Mouse (Mus musculus): Measurements from ENCODE around the gene Grap2. TPM values are rescaled to one million over a fixed set of nuclear protein-coding genes. Genes with fewer than 3 reads are reported as not detected.
A peak's percentile ranks its signal among the peaks of the same experiment; 100 is the strongest.

The Grap2 gene
- polyA plus RNA-seq, 1 experiment from 2014 or later, result 0.97 TPM

- WGBS, result 64% methylated on average over 2 of the region's 2 CpGs
- ATAC-seq (ENCODE audit: low read depth), result no peak
- Histone ChIP-seq H3K4me2 (ENCODE audit: low read depth, low read length) (0 out of 2 replicates have a peak overlapping the region, but pooled peaks have one; percentile 84), H3K27me3 (replicated peaks; ENCODE audit: control insufficient read depth, insufficient read depth, low read length) (peaks cover 32% of the 10 kb centered on the region), H3K27ac (replicated peaks; ENCODE audit: low read depth, low read length) (no peak overlapping the region), H3K9ac (ENCODE audit: low read depth, low read length) (no peak overlapping the region), H3K9me3 (ENCODE audit: control insufficient read depth, low read length) (no peaks in the 10 kb centered on the region), H3K4me3 (ENCODE audit: low read depth, low read length) (no peak overlapping the region), H3K36me3 (ENCODE audit: control insufficient read depth, insufficient read depth, low read length) (no peaks in the 10 kb centered on the region), H3K4me1 (ENCODE audit: control insufficient read depth, insufficient read depth, low read length) (0 out of 2 replicates have a peak, but pooled peaks cover 5% of the 10 kb centered on the region)
- no peak for DNase-seq (ENCODE audit: low spot score)
Measured at GRCm38 (mm10) chr15:80672810-80673209, 100.4 kb downstream of the Grap2 start.

DNA sequence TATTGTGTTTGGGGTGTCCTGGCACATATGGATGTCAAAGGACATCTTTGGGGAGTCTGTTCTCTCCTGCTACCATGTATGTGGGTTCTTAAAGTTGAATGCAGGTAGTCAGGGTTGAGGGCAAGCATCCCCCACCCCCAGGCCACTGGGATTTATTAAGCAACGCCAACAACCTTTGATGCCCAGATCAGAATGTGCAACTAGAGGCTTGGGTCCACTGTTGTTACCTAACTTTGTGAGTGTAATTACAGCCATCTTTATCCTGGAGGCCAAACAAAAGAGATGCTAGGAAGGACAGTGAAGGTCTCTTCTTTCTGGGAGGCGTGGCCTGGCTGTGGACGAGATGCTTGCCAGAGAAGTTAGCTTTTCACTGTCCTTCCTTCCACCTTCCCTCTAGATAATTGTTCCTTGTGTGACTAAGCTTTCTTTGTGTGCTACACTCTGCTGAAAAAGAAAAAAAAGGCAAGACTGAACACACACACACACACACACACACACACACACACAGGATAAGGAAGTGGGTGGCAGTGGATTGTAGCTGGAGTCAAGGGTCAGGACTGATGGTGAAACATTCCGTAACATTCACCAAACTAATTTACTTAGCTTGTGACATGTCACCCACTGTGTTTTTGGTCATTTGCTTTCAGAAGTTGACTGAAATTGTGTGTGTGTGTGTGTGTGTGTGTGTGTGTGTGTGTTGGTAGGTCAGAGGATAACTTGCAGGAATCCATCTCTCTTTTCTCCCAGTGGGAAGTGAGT is 101.1 kb downstream of the Grap2 start:
- ATAC-seq (ENCODE audit: low read depth) (no peak), DNase-seq (ENCODE audit: low spot score) (no peak)
- Histone ChIP-seq H3K4me1 (ENCODE audit: control insufficient read depth, insufficient read depth, low read length) (peaks cover 5% of the 10 kb centered on the region; the same call in 1 of the 2 replicates), H3K27me3 (replicated peaks; ENCODE audit: control insufficient read depth, insufficient read depth, low read length) (peaks cover 32% of the 10 kb centered on the region), H3K9ac (ENCODE audit: low read depth, low read length) (no peak overlapping the region), H3K27ac (replicated peaks; ENCODE audit: low read depth, low read length) (no peak overlapping the region), H3K4me2 (ENCODE audit: low read depth, low read length) (no peak overlapping the region; the same call in 1 of the 2 replicates), H3K4me3 (ENCODE audit: low read depth, low read length) (no peak overlapping the region), H3K36me3 (ENCODE audit: control insufficient read depth, insufficient read depth, low read length) (no peaks in the 10 kb centered on the region), H3K9me3 (ENCODE audit: control insufficient read depth, low read length) (no peaks in the 10 kb centered on the region)
- 58% methylated on average over 4 of the region's 4 CpGs for WGBS

DNA sequence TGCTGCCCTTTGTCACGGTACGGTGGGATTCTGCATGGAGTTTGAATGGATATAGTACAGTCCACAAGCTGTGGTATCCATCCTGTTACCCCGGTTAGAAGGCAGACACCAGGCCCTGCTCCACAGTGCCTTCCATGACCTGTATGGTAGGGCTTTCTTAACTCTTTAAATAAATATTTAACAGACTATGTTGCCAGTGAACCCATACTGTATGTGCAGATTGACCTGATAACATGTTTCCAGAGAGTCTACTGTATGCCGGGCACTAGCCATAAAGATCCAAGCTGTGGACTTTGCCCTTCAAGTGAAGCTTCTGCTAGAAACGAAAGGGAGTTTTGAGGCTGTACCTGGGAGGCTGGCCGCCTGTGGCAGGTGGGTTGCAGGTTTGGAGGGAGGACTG is 102.3 kb downstream of the Grap2 start:
- Histone ChIP-seq H3K4me1 (ENCODE audit: control insufficient read depth, insufficient read depth, low read length) (peaks cover 13% of the 10 kb centered on the region), H3K36me3 (ENCODE audit: control insufficient read depth, insufficient read depth, low read length) (no peaks in the 10 kb centered on the region), H3K27ac (replicated peaks; ENCODE audit: low read depth, low read length) (no peak overlapping the region), H3K4me3 (ENCODE audit: low read depth, low read length) (no peak overlapping the region), H3K27me3 (replicated peaks; ENCODE audit: control insufficient read depth, insufficient read depth, low read length) (peaks cover 30% of the 10 kb centered on the region), H3K9me3 (ENCODE audit: control insufficient read depth, low read length) (no peaks in the 10 kb centered on the region), H3K9ac (ENCODE audit: low read depth, low read length) (no peak overlapping the region), H3K4me2 (ENCODE audit: low read depth, low read length) (no peak overlapping the region)
- WGBS, result 78% methylated on average over 6 of the region's 6 CpGs
- ATAC-seq (ENCODE audit: low read depth), result no peak
- DNase-seq (ENCODE audit: low spot score), result no peak

- Histone ChIP-seq H3K27ac (replicated peaks; ENCODE audit: low read depth, low read length) (0 out of 2 replicates have a peak overlapping the region, but pooled peaks have one; percentile 28), H3K9ac (ENCODE audit: low read depth, low read length) (no peak overlapping the region), H3K27me3 (replicated peaks; ENCODE audit: control insufficient read depth, insufficient read depth, low read length) (no peaks in the 10 kb centered on the region), H3K4me3 (ENCODE audit: low read depth, low read length) (no peak overlapping the region), H3K9me3 (ENCODE audit: control insufficient read depth, low read length) (no peaks in the 10 kb centered on the region), H3K36me3 (ENCODE audit: control insufficient read depth, insufficient read depth, low read length) (no peaks in the 10 kb centered on the region), H3K4me2 (ENCODE audit: low read depth, low read length) (no peak overlapping the region), H3K4me1 (ENCODE audit: control insufficient read depth, insufficient read depth, low read length) (peaks cover 11% of the 10 kb centered on the region)
- 45% methylated on average over 8 of the region's 8 CpGs for WGBS
- peak; percentile 44; the same call in 1 of the 2 replicates for ATAC-seq (ENCODE audit: low read depth)
- DNase-seq (ENCODE audit: low spot score), result peak; percentile 82
Measured at GRCm38 (mm10) chr15:80679515-80680215, 107.3 kb downstream of the Grap2 start.

DNA sequence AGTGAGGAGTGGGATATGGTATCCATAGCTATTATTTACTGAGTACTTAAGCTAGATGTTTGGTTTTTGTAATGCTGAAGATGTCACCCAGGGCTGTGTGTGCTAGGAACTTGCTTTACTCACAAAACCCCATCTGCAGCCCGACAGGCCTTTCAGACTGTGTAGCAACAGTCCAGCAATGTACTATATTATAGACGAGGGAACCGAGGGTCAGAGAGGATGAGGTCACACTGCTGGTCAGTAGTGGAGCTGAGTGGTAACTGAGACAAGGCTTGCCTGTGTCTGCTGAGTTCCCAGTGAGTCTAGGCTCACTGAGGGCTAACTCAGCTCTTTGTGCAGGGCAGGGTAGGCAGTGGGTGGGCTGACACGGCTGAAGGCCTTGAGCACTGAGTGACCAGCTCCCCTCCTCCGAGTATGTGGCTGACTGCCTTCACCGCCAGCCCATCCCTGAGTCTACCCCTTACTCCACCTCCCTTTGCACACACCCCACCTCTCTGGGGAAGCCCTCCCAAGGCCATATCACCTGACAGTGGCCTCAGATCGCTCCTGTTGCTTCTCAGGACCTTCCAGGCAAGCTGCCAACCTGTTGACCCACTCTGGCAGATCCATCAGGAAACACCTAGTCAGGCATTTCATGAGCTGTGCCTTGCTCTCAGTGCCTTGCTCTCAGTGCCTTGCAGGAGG is 108.1 kb downstream of the Grap2 start:
- Histone ChIP-seq H3K9ac (ENCODE audit: low read depth, low read length) (no peak overlapping the region), H3K27me3 (replicated peaks; ENCODE audit: control insufficient read depth, insufficient read depth, low read length) (no peaks in the 10 kb centered on the region), H3K4me3 (ENCODE audit: low read depth, low read length) (no peak overlapping the region), H3K4me1 (ENCODE audit: control insufficient read depth, insufficient read depth, low read length) (peaks cover 11% of the 10 kb centered on the region), H3K9me3 (ENCODE audit: control insufficient read depth, low read length) (no peaks in the 10 kb centered on the region), H3K36me3 (ENCODE audit: control insufficient read depth, insufficient read depth, low read length) (no peaks in the 10 kb centered on the region), H3K27ac (replicated peaks; ENCODE audit: low read depth, low read length) (0 out of 2 replicates have a peak overlapping the region, but pooled peaks have one; percentile 4), H3K4me2 (ENCODE audit: low read depth, low read length) (no peak overlapping the region)
- DNase-seq (ENCODE audit: low spot score) (peak; percentile 57), ATAC-seq (ENCODE audit: low read depth) (no peak)
- 49% methylated on average over 7 of the region's 7 CpGs for WGBS

DNA sequence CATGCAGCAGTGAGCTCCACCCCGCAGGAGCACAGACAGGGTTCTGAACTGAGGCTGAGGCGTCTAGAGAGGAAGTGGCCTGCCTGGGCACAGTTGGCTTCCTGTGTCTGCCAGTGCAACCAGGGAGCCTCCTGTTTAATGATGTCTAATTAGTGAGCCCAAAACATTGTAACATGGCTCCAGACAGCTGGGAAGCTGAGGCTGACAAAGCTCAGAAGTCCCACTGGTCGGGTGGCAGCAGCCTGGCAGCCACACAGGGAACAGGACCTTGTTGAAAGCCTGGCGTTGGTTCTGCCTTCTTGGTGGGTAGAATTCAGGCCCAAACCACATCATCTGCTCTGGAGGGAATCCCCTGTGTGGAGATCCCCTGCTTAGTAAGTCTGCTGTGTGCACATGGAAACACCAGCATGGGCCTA is 109.1 kb downstream of the Grap2 start:
- H3K4me3 ChIP-seq (ENCODE audit: low read depth, low read length), result no peak overlapping the region
- WGBS, result 66% methylated on average over 4 of the region's 4 CpGs
- H3K27me3 ChIP-seq (replicated peaks; ENCODE audit: control insufficient read depth, insufficient read depth, low read length), result no peaks in the 10 kb centered on the region
- H3K4me2 ChIP-seq (ENCODE audit: low read depth, low read length), result no peak overlapping the region
- H3K4me1 ChIP-seq (ENCODE audit: control insufficient read depth, insufficient read depth, low read length), result peaks cover 11% of the 10 kb centered on the region
- no peak overlapping the region for H3K27ac ChIP-seq (replicated peaks; ENCODE audit: low read depth, low read length)
- ATAC-seq (ENCODE audit: low read depth) (no peak), DNase-seq (ENCODE audit: low spot score) (no peak)
- H3K9ac ChIP-seq (ENCODE audit: low read depth, low read length), result no peak overlapping the region
- no peaks in the 10 kb centered on the region for H3K9me3 ChIP-seq (ENCODE audit: control insufficient read depth, low read length)
- no peaks in the 10 kb centered on the region for H3K36me3 ChIP-seq (ENCODE audit: control insufficient read depth, insufficient read depth, low read length)

DNA sequence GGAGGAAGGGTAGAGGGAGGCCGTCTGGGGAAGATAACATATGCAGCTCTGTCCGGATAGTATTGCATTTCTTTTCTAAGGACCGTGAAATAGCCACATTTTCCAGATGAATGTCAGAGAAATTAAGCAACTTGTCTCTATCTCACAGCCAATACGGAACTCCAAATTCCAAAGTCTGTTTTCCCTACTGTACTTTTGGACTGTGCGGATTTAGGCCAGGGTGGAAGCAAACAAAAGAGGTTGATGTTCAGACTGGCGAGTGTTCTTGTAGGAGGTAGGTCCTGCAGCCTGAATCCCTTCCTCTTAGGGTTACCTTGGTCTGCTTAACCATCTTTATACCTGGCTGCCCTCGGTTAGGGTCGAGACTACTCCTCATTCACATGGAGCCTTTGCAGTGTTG is 109.9 kb downstream of the Grap2 start:
- H3K9ac ChIP-seq (ENCODE audit: low read depth, low read length), result no peak overlapping the region
- H3K4me1 ChIP-seq (ENCODE audit: control insufficient read depth, insufficient read depth, low read length), result peaks cover 11% of the 10 kb centered on the region
- H3K36me3 ChIP-seq (ENCODE audit: control insufficient read depth, insufficient read depth, low read length), result no peaks in the 10 kb centered on the region
- DNase-seq (ENCODE audit: low spot score), result no peak
- H3K9me3 ChIP-seq (ENCODE audit: control insufficient read depth, low read length), result no peaks in the 10 kb centered on the region
- H3K27ac ChIP-seq (replicated peaks; ENCODE audit: low read depth, low read length), result no peak overlapping the region
- H3K27me3 ChIP-seq (replicated peaks; ENCODE audit: control insufficient read depth, insufficient read depth, low read length), result no peaks in the 10 kb centered on the region
- WGBS, result 72% methylated on average over 8 of the region's 8 CpGs
- no peak overlapping the region for H3K4me2 ChIP-seq (ENCODE audit: low read depth, low read length)
- no peak overlapping the region for H3K4me3 ChIP-seq (ENCODE audit: low read depth, low read length)
- ATAC-seq (ENCODE audit: low read depth), result no peak

DNA sequence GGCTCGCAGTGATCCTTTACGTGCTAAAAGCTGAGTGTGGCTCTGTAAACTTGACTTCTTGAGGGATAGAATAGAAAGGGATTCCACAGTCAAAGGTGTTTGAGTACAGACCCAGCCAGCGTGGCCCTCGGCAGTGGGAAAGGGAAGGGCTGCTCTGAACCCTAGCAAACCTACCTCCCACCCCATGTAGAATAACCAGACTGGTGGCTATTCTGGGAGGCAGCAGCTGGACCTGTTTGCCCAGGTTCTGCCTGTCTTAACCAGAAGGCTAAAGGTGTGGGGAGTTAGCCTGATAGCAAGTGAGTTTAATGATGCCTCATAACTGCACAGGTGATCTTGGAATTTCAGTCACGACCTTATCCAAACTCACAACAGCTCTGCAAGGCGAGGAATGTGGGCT is 110.8 kb downstream of the Grap2 start:
- 74% methylated on average over 6 of the region's 6 CpGs for WGBS
- H3K9me3 ChIP-seq (ENCODE audit: control insufficient read depth, low read length), result no peaks in the 10 kb centered on the region
- no peak overlapping the region for H3K27ac ChIP-seq (replicated peaks; ENCODE audit: low read depth, low read length)
- no peak overlapping the region for H3K4me2 ChIP-seq (ENCODE audit: low read depth, low read length)
- ATAC-seq (ENCODE audit: low read depth) (no peak; the same call in 1 of the 2 replicates), DNase-seq (ENCODE audit: low spot score) (peak; percentile 44)
- no peaks in the 10 kb centered on the region for H3K36me3 ChIP-seq (ENCODE audit: control insufficient read depth, insufficient read depth, low read length)
- no peak overlapping the region for H3K4me3 ChIP-seq (ENCODE audit: low read depth, low read length)
- no peaks in the 10 kb centered on the region for H3K27me3 ChIP-seq (replicated peaks; ENCODE audit: control insufficient read depth, insufficient read depth, low read length)
- peaks cover 11% of the 10 kb centered on the region for H3K4me1 ChIP-seq (ENCODE audit: control insufficient read depth, insufficient read depth, low read length)
- H3K9ac ChIP-seq (ENCODE audit: low read depth, low read length), result no peak overlapping the region
